Mouse (Mus musculus): ENCODE measurements around the gene Fstl3.
A peak's percentile ranks its signal among the peaks of the same experiment; 100 is the strongest.

The Fstl3 gene

GRCm38 (mm10) chr10:79788386-79789158 lies 11.5 kb downstream of the Fstl3 start:
- peak; percentile 66 for DNase-seq (ENCODE audit: low spot score)

DNA sequence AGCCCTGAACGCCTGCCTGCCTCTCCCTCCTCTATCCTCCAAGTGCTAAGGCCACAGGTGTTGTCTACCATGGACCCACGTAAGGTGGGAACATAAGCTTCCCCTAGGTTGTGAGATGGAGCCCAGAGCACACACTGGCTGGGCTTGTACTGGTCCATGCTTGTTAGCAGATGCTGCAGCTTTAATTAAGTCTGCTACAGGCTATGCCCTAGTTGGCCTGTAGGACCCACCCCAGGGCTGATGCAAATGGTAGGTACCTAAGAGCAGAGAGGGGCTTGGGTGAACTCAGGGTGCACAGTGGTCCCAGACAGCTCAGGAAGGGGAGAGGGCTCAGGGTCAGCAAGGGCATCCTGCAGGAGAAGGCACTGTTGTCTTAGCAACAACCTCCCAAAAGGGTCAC lies 12.5 kb downstream of the Fstl3 start:
- DNase-seq (ENCODE audit: low spot score): no peak

GRCm38 (mm10) chr10:79790861-79791260 lies 13.8 kb downstream of the Fstl3 start, which contains the start of gene Prss57:
Gene Prss57, minus strand, starts transcription at chr10:79790961.
- DNase-seq (ENCODE audit: low spot score): no peak

GRCm38 (mm10) chr10:79792339-79793040 lies 15.4 kb downstream of the Fstl3 start:
- no peak for DNase-seq (ENCODE audit: low spot score)

DNA sequence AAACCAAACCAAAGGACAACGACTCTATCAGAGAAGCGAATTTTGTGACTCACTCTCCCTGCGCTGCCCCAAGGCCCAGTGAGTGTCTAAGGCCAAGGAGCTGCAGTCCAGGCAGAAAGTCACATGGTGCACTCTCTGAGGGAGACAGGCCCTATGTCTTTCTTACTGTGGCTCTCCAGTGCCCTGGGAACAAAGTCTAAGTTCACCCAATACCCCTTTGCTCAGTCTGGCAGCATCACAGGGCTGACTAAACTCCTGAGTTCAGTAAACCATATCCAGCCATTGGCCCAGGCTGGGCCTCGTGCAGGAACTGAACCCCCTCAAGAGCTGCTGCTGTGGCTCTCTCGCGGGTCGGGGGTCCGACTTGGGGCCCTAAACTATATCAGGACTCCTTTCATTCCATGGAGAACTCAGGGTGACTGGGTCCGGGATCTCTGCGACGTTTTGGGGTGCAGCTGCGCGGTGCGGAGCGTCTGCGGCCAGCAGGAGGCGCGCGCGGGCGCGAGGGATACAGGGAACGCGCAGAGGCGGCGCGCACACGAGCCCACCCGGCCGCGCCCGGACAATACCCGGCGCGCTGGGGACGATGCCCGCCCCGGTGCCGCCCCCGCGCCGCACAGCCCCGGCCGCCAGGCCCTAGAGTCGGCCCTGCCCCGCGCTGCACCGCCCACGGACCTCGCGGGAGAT lies 16.1 kb downstream of the Fstl3 start, which contains the start of gene Palm:
Gene Palm, plus strand, starts transcription at position 522 of the 687 bp plus-strand sequence.
- peak; percentile 77 for DNase-seq (ENCODE audit: low spot score)

GRCm38 (mm10) chr10:79793738-79794490 lies 16.8 kb downstream of the Fstl3 start:
- no peak for DNase-seq (ENCODE audit: low spot score)

- peak; percentile 55 for DNase-seq (ENCODE audit: low spot score)
Observed at GRCm38 (mm10) chr10:79794491-79794931, 17.4 kb downstream of the Fstl3 start.

DNA sequence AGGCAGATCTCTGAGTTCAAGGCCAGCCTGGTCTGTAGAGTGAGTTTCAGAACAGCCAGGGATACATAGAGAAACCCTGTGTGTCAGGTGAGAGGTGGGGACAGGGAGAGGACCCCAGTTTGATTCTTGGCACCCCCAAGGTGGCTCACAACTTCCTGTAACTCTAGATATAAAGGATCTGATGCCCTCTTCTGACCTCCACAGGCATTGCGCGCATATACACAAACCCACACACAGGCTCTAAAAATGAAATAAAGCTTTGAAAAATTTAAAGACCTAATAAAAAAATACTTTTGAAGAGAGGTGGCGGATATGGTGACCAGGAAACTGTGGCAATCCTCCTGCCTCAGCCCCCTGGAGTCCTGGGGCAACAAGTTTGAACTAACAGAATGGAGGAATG lies 18.8 kb downstream of the Fstl3 start:
- DNase-seq (ENCODE audit: low spot score): no peak

- DNase-seq (ENCODE audit: low spot score): no peak
Observed at GRCm38 (mm10) chr10:79797326-79797725, 20.3 kb downstream of the Fstl3 start.

- DNase-seq (ENCODE audit: low spot score): no peak
Observed at GRCm38 (mm10) chr10:79798289-79798928, 21.3 kb downstream of the Fstl3 start.

DNA sequence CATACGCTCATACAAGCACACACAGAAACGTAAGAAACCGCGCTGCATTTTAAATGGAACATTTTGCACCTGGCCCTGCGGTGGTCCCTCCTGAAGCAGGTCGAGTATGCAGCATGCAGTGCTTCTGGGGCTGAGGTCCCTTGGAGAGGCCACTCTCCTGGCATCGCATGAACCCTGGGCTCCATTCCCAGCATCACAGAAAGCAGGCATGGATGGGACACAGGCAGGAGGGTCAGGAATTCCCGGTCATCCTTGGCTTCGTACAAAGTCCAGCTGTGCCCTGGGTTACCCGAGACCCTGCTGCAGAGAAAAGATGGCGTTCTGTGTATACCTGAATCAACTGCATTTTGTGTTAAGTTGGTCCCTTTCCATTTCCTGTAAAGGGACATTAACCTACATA lies 23.4 kb downstream of the Fstl3 start:
- DNase-seq (ENCODE audit: low spot score): no peak

DNA sequence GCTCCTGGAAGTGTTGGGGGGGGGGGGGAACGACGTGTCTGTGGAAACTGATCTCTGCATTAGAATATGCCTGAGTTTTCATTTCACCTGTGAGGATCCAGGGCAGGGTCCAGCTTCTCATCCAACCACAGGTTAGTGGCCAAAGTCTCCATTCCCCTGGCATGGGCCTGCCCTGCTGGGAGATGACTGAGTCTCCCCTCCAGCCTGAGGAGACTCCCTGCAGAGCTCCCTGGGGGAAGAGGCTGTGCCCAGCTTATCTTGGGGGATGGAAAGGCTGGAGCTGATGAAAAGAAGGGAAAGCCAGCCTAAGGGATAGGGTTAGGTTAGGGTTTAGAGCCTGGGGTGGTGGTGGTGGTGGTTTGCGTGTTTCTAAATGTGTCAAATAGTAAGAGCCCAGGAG lies 24.8 kb downstream of the Fstl3 start:
- no peak for DNase-seq (ENCODE audit: low spot score)

GRCm38 (mm10) chr10:79802331-79802971 lies 25.4 kb downstream of the Fstl3 start:
- no peak for DNase-seq (ENCODE audit: low spot score)

- no peak for DNase-seq (ENCODE audit: low spot score)
Observed at GRCm38 (mm10) chr10:79803716-79804323, 26.7 kb downstream of the Fstl3 start.

- no peak for DNase-seq (ENCODE audit: low spot score)
Observed at GRCm38 (mm10) chr10:79805636-79806035, 28.6 kb downstream of the Fstl3 start.

- no peak for DNase-seq (ENCODE audit: low spot score)
Observed at GRCm38 (mm10) chr10:79806331-79806730, 29.3 kb downstream of the Fstl3 start.

DNA sequence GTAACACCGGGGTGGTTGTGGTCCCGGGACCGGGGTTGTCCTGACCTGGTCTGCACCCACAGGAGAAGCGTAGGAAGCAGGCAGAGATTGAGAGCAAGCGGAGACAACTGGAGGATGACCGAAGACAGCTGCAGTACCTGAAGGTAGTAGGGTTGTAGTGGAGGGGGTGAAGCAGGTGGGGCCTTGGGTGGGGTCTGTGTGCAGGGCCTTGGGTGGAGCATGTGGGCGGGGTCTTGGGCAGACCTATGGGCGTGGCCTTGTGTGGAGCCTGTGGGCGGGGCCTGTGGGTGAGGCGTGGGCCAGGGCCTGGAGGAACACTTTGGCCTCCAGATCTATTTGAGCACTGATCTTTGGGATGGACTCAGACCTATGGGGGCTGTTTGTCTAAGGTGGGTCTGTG lies 29.9 kb downstream of the Fstl3 start:
- no peak for DNase-seq (ENCODE audit: low spot score)

DNA sequence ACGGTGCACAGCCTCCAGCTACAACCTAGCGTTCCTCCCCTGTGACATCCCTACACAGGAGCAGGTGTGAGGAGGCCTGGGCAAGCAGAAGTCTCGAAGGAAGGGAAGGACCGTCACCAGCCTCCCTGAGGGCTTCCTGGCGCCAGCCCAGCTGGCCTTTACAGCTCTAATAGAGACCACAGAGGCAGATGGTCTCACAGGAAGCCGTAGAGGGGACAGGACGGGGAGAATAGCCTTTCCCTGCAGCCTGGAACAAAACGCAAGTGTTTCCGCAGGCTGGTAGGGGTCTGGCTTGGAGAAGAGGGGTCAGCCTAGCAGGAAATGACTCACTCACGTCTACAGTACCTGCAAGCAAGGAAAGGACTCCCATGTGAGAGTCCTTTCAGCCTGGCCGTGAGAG lies 30.8 kb downstream of the Fstl3 start:
- DNase-seq (ENCODE audit: low spot score): no peak

- no peak for DNase-seq (ENCODE audit: low spot score)
Observed at GRCm38 (mm10) chr10:79808728-79809127, 31.7 kb downstream of the Fstl3 start.
